Mouse (Mus musculus) layer of hippocampus, postnatal 14 days (tissue): ENCODE results near the gene Lamb3. TPM values are rescaled to one million over a fixed set of nuclear protein-coding genes. Genes with fewer than 3 reads are reported as not detected.
A peak's percentile ranks its signal among the peaks of the same experiment; 100 is the strongest.

Experiments used
- DNase-seq, 2 experiments: peaks; one replicate each; pipeline ENCODE4 v3.0.0; 2021 to 2022; ENCODE audit warnings: low spot score in 2 of 2, mixed read lengths in 1 of 2
- total RNA-seq, 2 experiments: library from RNA; stranded (reverse); gene quantifications; 2 replicates each; pipeline ENCODE4 v1.2.3; 2021

The Lamb3 gene
- total RNA-seq, 2 experiments from 2014 or later, result 0.94 to 1.6 TPM

- DNase-seq, result no peak
Measured at GRCm38 (mm10) chr1:193309785-193310518, 102.5 kb downstream of the Lamb3 start.

- DNase-seq, result no peak
Measured at GRCm38 (mm10) chr1:193310519-193311085, 103.1 kb downstream of the Lamb3 start.

DNA sequence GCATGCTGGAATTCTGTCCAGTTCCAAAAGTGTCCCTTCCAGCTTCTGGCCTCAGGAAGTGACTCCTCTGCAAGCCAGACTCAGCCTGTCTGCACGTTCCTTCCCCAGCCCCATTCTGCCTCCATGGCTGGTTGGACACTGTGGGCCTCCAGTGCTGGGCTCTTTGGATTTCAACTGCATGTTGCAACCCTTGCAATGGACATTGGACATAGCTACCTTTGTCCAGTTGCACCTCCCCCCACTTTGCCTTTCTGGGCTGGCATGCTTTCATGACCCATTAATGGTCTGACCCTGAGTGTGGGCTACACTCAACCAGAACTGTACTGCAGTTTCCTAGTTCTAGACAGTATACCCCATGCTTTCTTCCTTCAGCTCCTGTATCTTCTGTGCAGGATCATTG lies 104.1 kb downstream of the Lamb3 start:
- DNase-seq, result no peak

- peak in 1 of 2 experiments; percentile 71 for DNase-seq
Measured at GRCm38 (mm10) chr1:193315705-193316357, 108.3 kb downstream of the Lamb3 start.

DNA sequence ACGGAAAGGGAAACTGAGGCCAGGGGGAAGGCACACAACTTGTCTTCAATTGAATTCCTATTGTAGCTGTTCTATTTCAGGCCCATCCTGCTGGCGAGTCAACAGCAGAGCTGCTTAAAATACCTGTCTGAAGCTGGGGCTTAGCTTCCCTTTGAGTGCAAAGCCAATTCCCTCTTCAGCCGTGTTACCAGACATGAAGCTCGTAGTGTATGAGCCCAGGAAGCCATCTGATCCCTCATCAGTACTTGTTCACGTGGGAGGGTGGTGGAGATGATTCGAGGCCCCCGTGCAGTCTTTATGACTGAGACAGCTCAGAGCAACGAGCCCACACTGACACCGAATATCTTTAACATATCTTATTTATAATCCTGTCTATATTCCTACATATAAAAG lies 108.9 kb downstream of the Lamb3 start:
- DNase-seq, result no peak

GRCm38 (mm10) chr1:193317159-193317559 lies 109.7 kb downstream of the Lamb3 start:
- DNase-seq, result peak in 1 of 2 experiments; percentile 77

DNA sequence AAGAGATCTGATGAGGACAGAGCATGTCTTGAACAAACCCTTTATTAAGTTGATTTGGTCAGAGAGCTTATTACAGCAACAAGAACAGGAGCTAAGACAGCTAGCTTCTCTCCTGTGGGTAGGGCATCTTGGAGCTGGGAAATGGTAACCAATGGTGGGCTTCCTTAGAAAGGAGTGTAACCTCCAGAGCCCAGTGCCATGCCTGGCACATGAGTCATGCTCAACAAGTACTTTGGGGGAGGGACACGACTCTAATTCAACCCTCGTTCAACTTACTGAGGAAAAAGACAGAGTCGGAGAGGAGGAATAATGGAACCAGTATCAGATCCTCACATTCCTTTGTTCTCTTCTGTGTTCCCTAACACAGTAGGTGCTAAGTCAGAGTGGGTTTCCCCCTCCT lies 112.2 kb downstream of the Lamb3 start:
- no peak for DNase-seq

DNA sequence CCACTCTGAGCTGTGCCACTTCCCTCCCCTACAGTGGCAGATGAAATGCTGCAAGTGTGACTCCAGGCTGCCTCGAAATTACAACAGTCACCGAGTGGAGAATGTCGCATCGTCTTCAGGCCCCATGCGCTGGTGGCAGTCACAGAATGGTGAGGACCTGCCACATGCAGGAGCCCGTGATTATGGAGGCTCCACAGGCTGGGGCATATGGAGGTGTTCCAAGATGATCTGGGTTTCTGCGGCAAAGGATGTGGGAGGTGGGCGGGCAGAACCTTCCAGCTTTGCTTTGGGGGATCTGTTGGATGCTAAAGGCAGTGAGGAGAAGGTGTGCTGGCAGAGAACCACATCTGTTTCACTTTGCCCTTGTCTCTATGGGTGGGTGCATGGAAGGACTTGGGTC lies 112.9 kb downstream of the Lamb3 start:
- no peak for DNase-seq

DNA sequence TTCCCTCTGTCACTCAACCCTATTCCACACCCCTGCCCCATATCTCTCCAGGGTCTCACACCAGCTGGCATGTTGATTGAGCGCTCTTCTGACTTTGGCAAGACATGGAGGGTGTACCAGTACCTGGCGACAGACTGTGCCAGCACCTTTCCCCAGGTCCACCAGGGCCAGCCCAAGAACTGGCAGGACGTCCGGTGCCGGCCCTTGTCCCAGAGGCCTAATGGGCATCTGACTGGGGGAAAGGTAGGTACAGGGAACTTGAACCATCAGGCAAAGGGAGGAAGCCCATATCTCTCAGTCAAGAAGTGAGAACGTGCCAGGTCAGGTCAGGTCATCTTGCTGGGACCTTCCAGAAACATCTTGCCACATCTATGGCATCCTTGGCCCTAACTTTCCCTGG lies 116.2 kb downstream of the Lamb3 start:
- no peak for DNase-seq

GRCm38 (mm10) chr1:193324224-193324623 lies 116.7 kb downstream of the Lamb3 start:
- no peak for DNase-seq

- no peak for DNase-seq
Measured at GRCm38 (mm10) chr1:193325891-193326290, 118.4 kb downstream of the Lamb3 start.

GRCm38 (mm10) chr1:193326456-193327145 lies 119.1 kb downstream of the Lamb3 start:
- no peak for DNase-seq

GRCm38 (mm10) chr1:193327216-193327615 lies 119.7 kb downstream of the Lamb3 start:
- DNase-seq, result no peak

- DNase-seq, result no peak
Measured at GRCm38 (mm10) chr1:193327686-193328085, 120.2 kb downstream of the Lamb3 start.

GRCm38 (mm10) chr1:193329557-193329956 lies 122.1 kb downstream of the Lamb3 start:
- DNase-seq, result no peak

GRCm38 (mm10) chr1:193330172-193330571 lies 122.7 kb downstream of the Lamb3 start:
- peak; percentile 89 to 90 for DNase-seq

DNA sequence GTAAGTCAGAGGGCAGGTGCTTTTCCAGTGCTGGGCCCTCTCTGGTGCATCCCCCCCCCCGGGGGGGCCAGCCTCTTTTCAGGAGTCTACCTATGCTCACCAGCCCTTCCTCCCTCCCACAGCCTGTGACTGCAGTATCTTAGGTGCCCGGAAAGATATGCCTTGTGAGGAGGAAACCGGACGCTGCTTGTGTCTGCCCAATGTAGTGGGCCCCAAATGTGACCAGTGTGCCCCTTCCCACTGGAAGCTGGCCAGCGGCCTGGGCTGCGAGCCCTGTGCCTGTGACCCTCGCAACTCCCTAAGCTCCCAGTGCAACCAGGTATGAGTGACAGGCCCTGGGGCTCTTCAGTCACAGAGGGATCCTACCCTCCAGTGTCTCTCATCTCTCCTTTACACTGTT lies 123.1 kb downstream of the Lamb3 start:
- DNase-seq, result no peak

GRCm38 (mm10) chr1:193332018-193332417 lies 124.5 kb downstream of the Lamb3 start:
- no peak for DNase-seq

GRCm38 (mm10) chr1:193332671-193333070 lies 125.2 kb downstream of the Lamb3 start:
- no peak for DNase-seq

DNA sequence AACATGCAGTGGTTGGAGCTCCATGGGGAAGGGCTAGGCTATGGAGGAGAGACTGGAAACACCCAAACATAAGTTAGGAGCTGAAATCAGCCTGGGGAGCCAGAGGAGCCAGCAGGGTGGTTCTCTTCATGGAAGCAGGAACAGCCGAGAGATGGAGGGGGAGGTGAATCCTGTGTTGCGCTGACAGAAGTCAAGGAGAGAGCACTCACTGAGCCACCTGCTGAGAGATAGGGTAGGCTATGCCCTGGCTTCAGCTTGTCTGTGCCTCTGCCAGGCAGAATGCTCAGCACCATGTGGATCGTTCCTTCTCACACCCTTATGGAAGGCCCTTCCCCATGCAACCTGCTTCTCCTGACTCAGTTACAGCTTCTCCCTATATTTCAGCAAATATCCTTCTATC lies 126.3 kb downstream of the Lamb3 start:
- DNase-seq, result no peak

DNA sequence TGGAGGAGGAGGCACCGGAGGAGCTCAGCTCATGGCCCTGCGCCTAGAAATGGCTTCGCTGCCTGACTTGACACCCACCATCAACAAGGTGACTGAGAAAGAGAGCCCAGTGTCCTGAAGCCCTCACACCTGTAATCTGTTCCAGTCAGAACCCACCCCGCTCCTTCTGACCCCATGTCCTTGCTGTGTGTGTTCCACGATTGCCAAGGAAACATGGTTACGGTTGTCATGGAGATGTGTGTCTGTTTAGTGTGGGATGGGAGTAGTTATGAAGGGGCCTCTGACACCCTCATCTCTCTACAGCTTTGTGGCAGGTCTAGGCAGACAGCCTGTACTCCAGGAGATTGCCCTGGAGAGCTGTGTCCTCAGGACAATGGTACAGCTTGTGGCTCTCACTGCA lies 127.0 kb downstream of the Lamb3 start:
- no peak for DNase-seq
